Mouse (Mus musculus): ENCODE measurements around the gene Card10.
A peak's percentile ranks its signal among the peaks of the same experiment; 100 is the strongest.

Card10 gene

GRCm38 (mm10) chr15:78801571-78801970, 1.3 kb downstream of the Card10 start:
- no peak for DNase-seq

- no peak for DNase-seq
Observed at GRCm38 (mm10) chr15:78799029-78799428, 3.8 kb downstream of the Card10 start.

- DNase-seq, result no peak
Observed at GRCm38 (mm10) chr15:78797060-78797329, 5.8 kb downstream of the Card10 start.

- no peak for DNase-seq
Observed at GRCm38 (mm10) chr15:78796196-78797059, 6.4 kb downstream of the Card10 start.

- no peak for DNase-seq
Observed at GRCm38 (mm10) chr15:78790990-78791389, 11.9 kb downstream of the Card10 start.

GRCm38 (mm10) chr15:78790451-78790850, 12.4 kb downstream of the Card10 start:
- no peak for DNase-seq

- DNase-seq, result no peak
Observed at GRCm38 (mm10) chr15:78789721-78790323, 13.0 kb downstream of the Card10 start.

GRCm38 (mm10) chr15:78788042-78788441, 14.8 kb downstream of the Card10 start:
- DNase-seq, result no peak

GRCm38 (mm10) chr15:78787287-78787856, 15.5 kb downstream of the Card10 start:
- DNase-seq, result no peak

- DNase-seq, result no peak
Observed at GRCm38 (mm10) chr15:78786411-78786818, 16.4 kb downstream of the Card10 start.

GRCm38 (mm10) chr15:78785961-78786360, 16.9 kb downstream of the Card10 start:
- no peak for DNase-seq

- DNase-seq, result no peak
Observed at GRCm38 (mm10) chr15:78785258-78785657, 17.6 kb downstream of the Card10 start.

- DNase-seq, result no peak
Observed at GRCm38 (mm10) chr15:78784520-78784919, 18.3 kb downstream of the Card10 start.

GRCm38 (mm10) chr15:78782348-78783103, 20.3 kb downstream of the Card10 start:
- DNase-seq, result no peak

- DNase-seq, result no peak
Observed at GRCm38 (mm10) chr15:78780908-78781307, 21.9 kb downstream of the Card10 start.

- no peak for DNase-seq
Observed at GRCm38 (mm10) chr15:78780359-78780758, 22.5 kb downstream of the Card10 start.

GRCm38 (mm10) chr15:78779690-78780089, 23.2 kb downstream of the Card10 start:
- DNase-seq, result no peak

GRCm38 (mm10) chr15:78779253-78779652, 23.6 kb downstream of the Card10 start:
- no peak for DNase-seq

- peak; percentile 89 for DNase-seq
Observed at GRCm38 (mm10) chr15:78778077-78778870, 24.6 kb downstream of the Card10 start.

- no peak for DNase-seq
Observed at GRCm38 (mm10) chr15:78773290-78773729, 29.5 kb downstream of the Card10 start, which contains the start of gene Mfng. Mfng (minus strand) TSS chr15:78773475.

- no peak for DNase-seq
Observed at GRCm38 (mm10) chr15:78772856-78773255, 30.0 kb downstream of the Card10 start.

GRCm38 (mm10) chr15:78772368-78772763, 30.5 kb downstream of the Card10 start:
- no peak for DNase-seq
